19 mouse cellular contexts compared by ENCODE assay signal in the genomic region with DNA sequence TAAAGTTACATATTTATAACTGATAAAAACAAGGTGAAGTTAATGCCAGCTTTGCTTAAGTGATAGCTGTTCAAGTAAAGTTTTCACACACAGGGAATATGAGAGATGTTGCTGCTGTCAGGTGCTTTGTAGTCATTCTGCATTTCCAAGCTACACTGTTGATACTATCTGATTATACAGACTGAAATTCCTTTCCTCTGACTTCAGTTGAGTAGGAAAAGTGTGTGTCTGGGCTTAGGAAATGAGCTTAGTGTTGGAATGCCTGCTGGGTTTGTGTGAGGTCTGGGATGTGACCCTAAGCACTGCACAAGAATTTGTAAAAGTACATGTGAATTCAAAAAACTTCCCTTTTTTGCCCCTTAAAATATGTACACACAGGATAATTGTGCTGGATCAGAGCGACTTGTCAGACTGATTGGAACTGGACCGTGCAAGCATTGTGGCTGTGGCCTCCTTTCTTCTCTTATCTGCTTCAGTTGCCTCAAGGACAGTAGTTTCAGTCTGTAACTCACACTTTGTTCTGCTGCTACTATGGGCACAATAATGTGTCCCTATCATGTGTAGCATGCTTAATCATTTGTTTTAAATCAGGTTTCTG. TPM values are rescaled to one million over a fixed set of nuclear protein-coding genes. Genes with fewer than 3 reads are reported as not detected.
DNase-seq lines count a peak whose midpoint lies in the region; ATAC-seq and TF ChIP-seq lines count a peak whose summit lies in the region.
"Had no signal": no experiment of that assay in that cellular context is flagged by ENCODE, and none has a peak within 500 bp of the region (broad histone marks: within the 10 kb centered on the region; RNA-seq: fewer than 3 reads in every experiment).

No protein-coding gene starts in this region.

- no peak for TF ChIP-seq CTCF in heart, adult 2 months (IDR thresholded peaks at IDR 0.05)
- TF ChIP-seq CTCF in intestine, postnatal 0 days (IDR thresholded peaks at IDR 0.05; ENCODE audit: low read depth) = no peak
- TF ChIP-seq CTCF in Patski (IDR thresholded peaks at IDR 0.05) = no peak
- TF ChIP-seq CTCF in thymus, adult 2 months (IDR thresholded peaks at IDR 0.05; ENCODE audit: borderline replicate concordance, control insufficient read depth, extremely low read depth, insufficient read depth, low read length, poor library complexity) = no peak

- no peak overlapping the region for H3K4me3 ChIP-seq in heart, adult 2 months
- no peak overlapping the region for H3K4me3 ChIP-seq in intestine, embryonic 14.5 days (ENCODE audit: low read depth, low read length)
- no peak overlapping the region for H3K4me3 ChIP-seq in intestine, postnatal 0 days (ENCODE audit: low read depth, low read length)
- H3K4me3 ChIP-seq in thymus, adult 2 months (ENCODE audit: control insufficient read depth, insufficient read depth, low read length) = no peak overlapping the region
- H3K4me3 ChIP-seq: gastrocnemius, adult 2 months; liver, embryonic 15.5 days had no signal

- in situ Hi-C loops in Patski (cut with MboI; ENCODE audit: low pct_unique_long_range_greater_than_20kb) = no loop called here

- no peak for DNase-seq in heart, adult 2 months
- no peak for DNase-seq in heart, postnatal 10 days
- no peak for DNase-seq in intestine, embryonic 14.5 days (ENCODE audit: low spot score)
- DNase-seq in Patski (ENCODE audit: low read depth, low spot score) = no peak
- DNase-seq in retina, postnatal 1 day = peak; percentile 83
- no peak for DNase-seq in thymus, adult 2 months
- no peak for DNase-seq in layer of hippocampus, adult 8-10 months (ENCODE audit: low spot score in 2 of 2)
- DNase-seq: gastrocnemius, adult 2 months; left cerebral cortex, postnatal 4 days had no signal

- no peak overlapping the region for H3K4me2 ChIP-seq in intestine, embryonic 14.5 days (ENCODE audit: low read length)
- no peak overlapping the region for H3K4me2 ChIP-seq in intestine, postnatal 0 days (replicated peaks; ENCODE audit: low read depth)
- H3K4me2 ChIP-seq: liver, embryonic 15.5 days; midbrain, embryonic 11.5 days had no signal

- ATAC-seq in intestine, embryonic 14.5 days (replicated peaks; ENCODE audit: low FRiP score, low TSS enrichment, low read depth) = no peak
- no peak for ATAC-seq in intestine, postnatal 0 days
- peak; percentile 90 for ATAC-seq in Patski
- ATAC-seq: forebrain, embryonic 14.5 days; hindbrain, postnatal 0 days had no signal

- no peak overlapping the region for H3K9ac ChIP-seq in heart, adult 2 months (ENCODE audit: low read depth, low read length)
- H3K9ac ChIP-seq in intestine, embryonic 14.5 days (ENCODE audit: low read length) = no peak overlapping the region
- H3K9ac ChIP-seq in intestine, postnatal 0 days (ENCODE audit: low read depth, low read length) = no peak overlapping the region
- H3K9ac ChIP-seq: liver, embryonic 15.5 days had no signal

- CTCF ChIA-PET in Patski (lab: Charles Lee) = interaction anchor here (0.9 to 1.4 kb wide), 2 partner anchors 17 to 18 kb away, joined by 3 to 4 read pairs; no protein-coding TSS in a partner anchor

- H3K27me3 ChIP-seq in heart, adult 2 months (ENCODE audit: control insufficient read depth, insufficient read depth, low read length) = no peaks in the 10 kb centered on the region
- no peaks in the 10 kb centered on the region for H3K27me3 ChIP-seq in intestine, embryonic 14.5 days (replicated peaks; ENCODE audit: control insufficient read depth, insufficient read depth, low read length)
- no peaks in the 10 kb centered on the region for H3K27me3 ChIP-seq in intestine, postnatal 0 days (replicated peaks; ENCODE audit: control insufficient read depth, insufficient read depth, low read length)
- no peaks in the 10 kb centered on the region for H3K27me3 ChIP-seq in Patski
- no peaks in the 10 kb centered on the region for H3K27me3 ChIP-seq in thymus, adult 2 months (ENCODE audit: control insufficient read depth, insufficient read depth, low read length)
- H3K27me3 ChIP-seq: liver, embryonic 15.5 days had no signal

- no peaks in the 10 kb centered on the region for H3K9me3 ChIP-seq in intestine, embryonic 14.5 days (ENCODE audit: control insufficient read depth, low read length)
- no peaks in the 10 kb centered on the region for H3K9me3 ChIP-seq in intestine, postnatal 0 days (ENCODE audit: control insufficient read depth)
- H3K9me3 ChIP-seq: G1E; liver, embryonic 15.5 days had no signal

- TF ChIP-seq POLR2A in heart, adult 2 months (IDR thresholded peaks at IDR 0.05; ENCODE audit: insufficient read depth, low read depth, low read length) = no peak
- no peak for TF ChIP-seq POLR2A in thymus, adult 2 months (IDR thresholded peaks at IDR 0.05; ENCODE audit: control insufficient read depth, extremely low read depth, insufficient read depth, low read length, poor library complexity)

- H3K4me1 ChIP-seq in heart, adult 2 months (ENCODE audit: control insufficient read depth, insufficient read depth, low read length) = peaks cover 5% of the 10 kb centered on the region
- peaks cover 18% of the 10 kb centered on the region for H3K4me1 ChIP-seq in intestine, embryonic 14.5 days (replicated peaks; ENCODE audit: control insufficient read depth, insufficient read depth, low read length)
- no peaks in the 10 kb centered on the region for H3K4me1 ChIP-seq in intestine, postnatal 0 days (replicated peaks; ENCODE audit: control insufficient read depth, insufficient read depth, low read length)
- H3K4me1 ChIP-seq in thymus, adult 2 months (replicated peaks; ENCODE audit: control insufficient read depth, insufficient read depth, low read length) = no peaks in the 10 kb centered on the region
- H3K4me1 ChIP-seq: liver, embryonic 15.5 days had no signal

- H3K79me2 ChIP-seq in heart, adult 2 months (replicated peaks; ENCODE audit: control insufficient read depth, insufficient read depth, low read length) = no peaks in the 10 kb centered on the region

- H3K36me3 ChIP-seq in heart, adult 2 months (ENCODE audit: control insufficient read depth, insufficient read depth, low read length) = peaks cover 2% of the 10 kb centered on the region; the same call in 1 of the 2 replicates
- no peaks in the 10 kb centered on the region for H3K36me3 ChIP-seq in intestine, embryonic 14.5 days (ENCODE audit: control insufficient read depth, insufficient read depth, low read length)
- no peaks in the 10 kb centered on the region for H3K36me3 ChIP-seq in intestine, postnatal 0 days (ENCODE audit: control insufficient read depth, insufficient read depth)
- no peaks in the 10 kb centered on the region for H3K36me3 ChIP-seq in thymus, adult 2 months (ENCODE audit: control insufficient read depth, insufficient read depth, low read length)
- H3K36me3 ChIP-seq: G1E; liver, embryonic 15.5 days had no signal

- POLR2A ChIA-PET in Patski (lab: Charles Lee) = interaction anchor here (0.7 to 0.9 kb wide), 2 partner anchors 22 to 38 kb away, joined by 3 to 5 read pairs; no protein-coding TSS in a partner anchor

- peak overlapping the region; percentile 51; the same call in 1 of the 2 replicates for H3K27ac ChIP-seq in heart, adult 2 months
- peak overlapping the region; percentile 65; the same call in 1 of the 2 replicates for H3K27ac ChIP-seq in intestine, embryonic 14.5 days (ENCODE audit: low read depth)
- no peak overlapping the region for H3K27ac ChIP-seq in intestine, postnatal 0 days (ENCODE audit: low read depth, low read length)
- no peak overlapping the region for H3K27ac ChIP-seq in thymus, adult 2 months (ENCODE audit: control insufficient read depth, insufficient read depth, low read length)
- H3K27ac ChIP-seq: gastrocnemius, adult 2 months; hindbrain, postnatal 0 days; liver, embryonic 15.5 days had no signal

- 18% methylated on average over 2 of the region's 2 CpGs for WGBS in heart, adult 2 months
- WGBS in intestine, embryonic 14.5 days = 11% methylated on average over 2 of the region's 2 CpGs
- 16% methylated on average over 2 of the region's 2 CpGs for WGBS in intestine, postnatal 0 days
- WGBS in thymus, adult 2 months = 56% methylated on average over 2 of the region's 2 CpGs

- intact Hi-C loops in heart, adult 2 months (cut with DNase I) = loop anchor here (2.0 kb wide), 1 partner anchor 30 kb away; no protein-coding TSS in a partner anchor
- intact Hi-C loops in heart, postnatal 10 days (cut with DNase I) = no loop called here

- no peak for TF ChIP-seq EP300 in heart, adult 2 months (IDR thresholded peaks at IDR 0.05; ENCODE audit: insufficient read depth, low read depth, low read length)

RNA-seq across cellular contexts. Expression of a gene that starts 11.2 kb away (rescaled TPM):
- not detected for total RNA-seq in heart, adult 2 months (2021)
- polyA plus RNA-seq in heart, adult 2 months (2012; rRNA removed) = 0.04 TPM in 1 of 2 replicates, not detected in the other
- total RNA-seq in heart, postnatal 10 days (2021) = not detected
- not detected in 2 replicates for polyA plus RNA-seq in intestine, embryonic 14.5 days (2014; fragmentation: Nextera tagmentation; extraction: Ambion mirVana)
- polyA plus RNA-seq in intestine, postnatal 0 days (2015; fragmentation: Nextera tagmentation; extraction: Ambion mirVana) = not detected in 2 replicates
- polyA plus RNA-seq in Patski (2021) = not detected
- polyA plus RNA-seq in thymus, adult 2 months (2012; rRNA removed) = 0.06 TPM in 1 of 2 replicates, not detected in the other
- total RNA-seq in layer of hippocampus, adult 8-10 months (2022) = not detected
- total RNA-seq: gastrocnemius, adult 2 months; hindbrain, postnatal 0 days; layer of hippocampus, postnatal 10 days; left cerebral cortex, postnatal 4 days had no signal
- polyA plus RNA-seq: C2C12; forebrain, embryonic 14.5 days; G1E; hindbrain, postnatal 0 days; kidney, embryonic 16.5 days; liver, embryonic 15.5 days; midbrain, embryonic 11.5 days; thymus, postnatal 0 days had no signal

RNA-seq across cellular contexts. Expression of a gene that starts 13.5 kb away (rescaled TPM):
- 10 to 100 TPM; 36.7 to 38.6 TPM for total RNA-seq in heart, adult 2 months (2021)
- 39.9 and 54.4 TPM in 2 replicates for polyA plus RNA-seq in heart, adult 2 months (2012; rRNA removed)
- 10 to 100 TPM; 89.3 to 99.0 TPM for total RNA-seq in heart, postnatal 10 days (2021)
- 17.2 and 19.5 TPM in 2 replicates for polyA plus RNA-seq in intestine, embryonic 14.5 days (2014; fragmentation: Nextera tagmentation; extraction: Ambion mirVana)
- 47.2 and 47.3 TPM in 2 replicates for polyA plus RNA-seq in intestine, postnatal 0 days (2015; fragmentation: Nextera tagmentation; extraction: Ambion mirVana)
- polyA plus RNA-seq in Patski (2021) = 458 TPM
- polyA plus RNA-seq in thymus, adult 2 months (2012; rRNA removed) = 12.6 and 13.2 TPM in 2 replicates
- total RNA-seq in layer of hippocampus, adult 8-10 months (2022) = 100 to 1,000 TPM; 174 to 201 (median 193) TPM

RNA-seq across cellular contexts. Expression of a gene that starts 36.8 kb away (rescaled TPM):
- total RNA-seq in heart, adult 2 months (2021) = 10 to 100 TPM; 24.7 to 27.8 TPM
- 7.9 and 19.0 TPM in 2 replicates for polyA plus RNA-seq in heart, adult 2 months (2012; rRNA removed)
- total RNA-seq in heart, postnatal 10 days (2021) = 10 to 100 TPM; 14.5 to 15.1 TPM
- 35.3 and 36.2 TPM in 2 replicates for polyA plus RNA-seq in intestine, embryonic 14.5 days (2014; fragmentation: Nextera tagmentation; extraction: Ambion mirVana)
- 11.1 and 12.2 TPM in 2 replicates for polyA plus RNA-seq in intestine, postnatal 0 days (2015; fragmentation: Nextera tagmentation; extraction: Ambion mirVana)
- polyA plus RNA-seq in Patski (2021) = 53.2 TPM
- 47.0 and 51.1 TPM in 2 replicates for polyA plus RNA-seq in thymus, adult 2 months (2012; rRNA removed)
- 100 to 1,000 TPM in 1 of 4 experiments, 10 to 100 TPM in 3; 75.1 to 105 (median 86.8) TPM for total RNA-seq in layer of hippocampus, adult 8-10 months (2022)

Comparison
In these comparisons a context has a peak if more than half of its experiments do, and no peak if none do; other contexts are left out.
1. H3K27ac ChIP-seq: peak in heart, adult 2 months (single experiment) and intestine, embryonic 14.5 days (single experiment); none in intestine, postnatal 0 days (single experiment) and thymus, adult 2 months (single experiment).